Mouse (Mus musculus) frontal cortex, postnatal 25 days (tissue): Measurements from ENCODE around the gene Mgat3.

ENCODE experiments used
- DNase-seq, 2 experiments: peaks; one replicate each; pipeline ENCODE4 v3.0.0; 2022; ENCODE audit warnings: low spot score in 2 of 2

Mgat3 gene

DNA sequence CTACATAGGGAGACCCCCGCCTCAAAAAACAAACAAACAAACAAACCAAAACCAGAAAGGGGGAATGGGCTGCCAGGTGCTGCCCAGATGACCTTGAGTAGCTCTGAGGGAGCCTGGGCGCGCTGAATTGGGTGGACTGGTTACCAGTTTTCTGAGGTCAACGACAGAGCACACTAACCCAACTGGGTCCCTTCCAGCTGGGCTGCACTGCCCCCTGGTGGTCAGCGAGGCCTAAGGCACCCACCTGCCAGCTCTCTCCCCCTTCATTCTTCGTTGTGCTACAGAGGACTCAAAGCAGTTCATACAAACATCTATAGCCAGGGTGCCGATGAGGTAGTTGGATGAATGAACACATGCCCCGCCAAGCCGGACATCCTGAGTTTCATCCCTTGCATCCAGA, 51.7 kb downstream of the Mgat3 start:
- peak in 1 of 2 experiments; percentile 39 for DNase-seq

DNA sequence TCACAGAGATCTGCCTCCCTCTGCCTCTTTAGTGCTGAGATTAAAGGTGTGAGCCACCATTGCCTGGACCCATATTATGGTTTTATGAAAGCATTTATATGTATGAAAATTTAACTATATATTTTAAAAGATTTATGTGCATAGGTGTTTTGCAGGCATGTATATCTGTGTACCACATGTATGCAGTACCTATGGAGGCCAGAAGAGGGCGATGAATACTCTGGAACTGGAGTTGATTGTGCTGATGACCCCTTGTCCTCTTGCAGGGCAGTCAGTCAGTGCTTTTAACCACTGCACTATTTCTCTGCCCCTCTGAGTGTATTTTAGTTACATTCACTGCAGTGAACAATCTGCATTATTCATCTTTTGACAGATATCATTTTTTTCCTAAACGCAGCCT, 52.3 kb downstream of the Mgat3 start:
- DNase-seq: peak in 1 of 2 experiments; percentile 41

DNA sequence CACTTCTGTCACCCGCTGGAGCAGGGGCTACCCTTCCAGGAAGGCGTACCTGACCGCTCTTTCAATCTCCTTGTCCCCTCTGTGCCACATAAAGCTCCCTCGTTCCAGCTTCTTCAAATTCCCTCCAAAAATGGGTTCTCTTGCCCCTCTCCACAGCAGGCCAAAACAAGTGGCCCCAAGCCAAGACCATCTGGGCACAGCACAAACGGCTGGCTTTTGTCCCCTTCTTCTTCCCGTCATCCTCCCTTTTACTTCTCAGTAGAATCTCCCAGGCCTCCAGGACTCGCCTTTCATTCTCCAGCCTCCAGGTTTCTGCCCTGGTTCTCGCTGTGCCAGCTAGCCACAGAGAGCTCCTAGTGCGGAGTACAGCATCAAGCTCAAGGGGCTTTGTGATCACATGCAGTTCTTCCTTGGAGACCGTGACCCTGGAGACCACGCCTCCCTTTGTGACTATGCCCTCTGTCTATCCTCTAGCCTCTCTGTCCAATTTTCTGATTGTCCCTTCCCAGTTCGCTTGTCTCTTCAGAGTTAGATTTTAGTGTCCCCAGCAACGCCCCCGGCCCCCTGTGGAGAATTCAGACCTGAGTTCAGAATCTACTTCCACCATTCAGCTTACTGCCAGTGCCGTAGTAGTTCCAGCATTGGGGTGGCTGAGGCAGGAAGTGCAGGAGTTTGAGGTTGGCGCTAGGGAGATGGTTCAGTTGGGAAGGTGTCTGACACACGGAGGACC, 54.7 kb downstream of the Mgat3 start:
- DNase-seq: no peak

DNA sequence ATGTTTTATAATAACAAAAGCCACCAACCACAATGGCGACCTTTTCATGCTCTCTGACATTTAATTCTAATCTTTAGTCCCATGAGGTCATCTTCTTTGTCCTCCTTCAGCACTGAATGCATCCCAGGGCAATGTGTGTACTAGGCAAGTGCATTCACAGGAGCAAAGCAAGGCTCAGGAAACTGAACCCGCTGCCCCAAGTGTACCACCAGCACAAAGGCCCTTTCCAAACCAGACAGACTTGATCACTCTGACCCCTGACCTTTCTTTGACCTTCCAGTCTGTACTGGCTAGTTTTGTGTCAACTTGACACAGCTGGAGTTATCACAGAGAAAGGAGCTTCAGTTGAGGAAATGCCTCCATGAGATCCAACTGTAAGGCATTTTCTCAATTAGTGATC, 58.8 kb downstream of the Mgat3 start:
- DNase-seq: no peak

DNA sequence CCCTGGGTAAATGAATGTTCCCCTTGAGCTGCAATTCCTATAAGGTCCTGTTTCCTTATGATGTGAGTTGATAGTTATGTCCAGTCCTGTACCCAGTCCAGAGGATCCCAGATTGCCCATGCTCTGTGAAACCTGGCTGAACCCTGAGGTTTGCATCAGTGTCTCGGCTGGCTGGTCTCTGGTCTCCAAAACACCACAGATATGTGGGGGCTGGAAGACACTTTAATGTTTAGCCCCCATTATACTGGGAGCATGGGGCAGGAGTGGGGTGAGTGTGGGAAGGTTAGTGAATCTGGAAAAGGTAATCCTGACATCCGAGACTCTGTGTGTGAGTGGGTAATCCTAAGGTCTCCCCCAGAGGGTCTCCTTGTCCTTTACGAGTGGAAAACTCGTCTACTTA, 59.5 kb downstream of the Mgat3 start:
- no peak for DNase-seq

DNA sequence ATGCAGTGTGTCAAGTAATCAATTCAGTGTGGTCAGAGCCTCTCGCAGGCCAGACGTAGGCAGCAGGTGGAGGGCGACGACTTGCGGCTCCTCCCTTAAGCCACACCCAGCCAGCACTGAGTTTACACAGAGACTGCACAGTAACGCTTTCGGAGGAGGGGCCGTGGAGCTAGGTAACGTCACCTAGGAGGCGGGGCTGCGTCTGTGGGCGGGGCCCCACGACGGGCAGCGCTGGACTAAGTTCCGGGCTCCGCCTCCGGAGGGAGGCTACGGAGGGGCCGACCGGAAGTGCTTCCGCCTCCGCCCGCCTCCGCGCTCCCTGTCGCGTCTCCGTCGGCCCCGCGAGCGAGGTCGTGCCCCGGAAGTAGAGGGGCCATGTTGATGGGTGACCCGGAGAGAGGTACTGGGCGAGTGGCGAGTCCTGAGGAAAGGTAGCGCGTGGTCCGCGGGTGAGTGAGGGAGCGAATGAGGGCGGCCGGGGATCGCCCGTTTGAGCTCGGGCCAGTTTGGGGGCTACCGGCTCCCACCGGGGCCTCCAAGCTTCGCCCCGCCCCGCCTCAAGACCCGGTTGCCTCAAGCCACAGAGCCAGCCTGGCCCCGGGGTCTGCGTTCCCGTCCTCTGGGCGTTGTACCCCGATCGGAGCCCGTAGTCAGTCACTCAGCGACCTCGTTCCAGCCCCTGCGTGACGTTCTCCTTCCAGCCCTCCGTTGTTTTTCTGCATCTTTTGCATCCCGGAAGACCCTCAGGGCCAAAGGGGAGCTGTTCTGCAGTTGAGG, 60.4 kb downstream of the Mgat3 start, which contains the start of gene Mief1:
Mief1 (plus strand) TSS at position 286 of the 777 bp plus-strand sequence.
- DNase-seq: peak; percentile 85 to 90

DNA sequence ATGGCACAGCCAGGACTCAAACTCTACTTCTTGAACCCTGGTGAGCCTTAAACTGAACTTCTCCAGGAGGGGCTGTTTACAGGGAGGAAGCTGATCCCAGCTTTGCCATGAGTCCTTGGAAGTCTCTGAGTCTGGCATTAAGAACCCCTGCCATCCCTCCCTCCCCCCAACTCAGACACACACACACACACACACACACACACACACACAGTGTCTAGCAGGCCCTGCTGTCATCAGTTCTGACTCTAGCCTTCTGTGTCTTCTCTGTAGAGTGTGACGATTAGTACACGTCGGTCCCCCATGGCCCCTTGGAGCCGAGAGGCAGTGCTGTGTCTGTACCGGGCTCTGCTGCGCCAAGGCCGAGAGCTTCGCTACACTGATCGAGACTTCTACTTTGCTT, 62.0 kb downstream of the Mgat3 start, which contains the start of gene AC140267.1:
AC140267.1 (plus strand) TSS at position 301 of the 400 bp plus-strand sequence.
- no peak for DNase-seq

DNA sequence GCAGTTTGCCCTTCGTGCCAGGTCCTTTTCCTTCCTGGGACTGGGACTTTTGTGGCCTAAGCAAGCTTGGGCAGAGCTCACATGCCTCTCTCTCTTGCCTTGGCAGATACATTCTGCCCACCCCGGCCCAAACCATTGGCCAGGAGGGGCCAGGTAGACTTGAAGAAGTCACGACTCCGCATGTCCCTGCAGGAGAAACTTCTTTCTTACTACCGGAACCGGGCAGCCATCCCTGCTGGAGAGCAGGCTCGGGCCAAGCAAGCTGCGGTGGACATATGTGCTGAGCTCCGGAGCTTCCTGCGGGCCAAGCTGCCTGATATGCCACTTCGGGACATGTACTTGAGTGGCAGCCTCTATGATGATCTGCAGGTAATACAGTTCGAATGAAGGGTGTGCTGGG, 74.6 kb downstream of the Mgat3 start:
- DNase-seq: no peak

DNA sequence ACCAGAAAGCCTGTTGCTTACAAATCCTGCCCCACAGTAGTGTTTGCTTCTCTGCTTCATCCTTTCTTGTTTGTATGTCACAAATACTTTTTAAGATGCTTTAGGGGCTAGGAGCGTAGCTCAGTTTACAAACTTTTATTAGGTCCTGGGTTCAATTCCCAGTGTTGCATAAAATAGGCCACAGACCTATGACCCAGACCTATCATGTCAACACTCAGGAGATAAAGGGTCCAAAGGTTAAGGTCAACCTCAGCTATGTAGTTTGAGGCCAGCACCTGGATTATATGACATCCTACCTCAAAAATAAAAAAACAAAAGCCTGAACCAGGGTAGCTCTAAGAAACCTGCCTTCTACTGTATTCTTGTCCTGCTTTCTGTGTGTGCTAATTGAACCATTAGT, 75.1 kb downstream of the Mgat3 start:
- no peak for DNase-seq

DNA sequence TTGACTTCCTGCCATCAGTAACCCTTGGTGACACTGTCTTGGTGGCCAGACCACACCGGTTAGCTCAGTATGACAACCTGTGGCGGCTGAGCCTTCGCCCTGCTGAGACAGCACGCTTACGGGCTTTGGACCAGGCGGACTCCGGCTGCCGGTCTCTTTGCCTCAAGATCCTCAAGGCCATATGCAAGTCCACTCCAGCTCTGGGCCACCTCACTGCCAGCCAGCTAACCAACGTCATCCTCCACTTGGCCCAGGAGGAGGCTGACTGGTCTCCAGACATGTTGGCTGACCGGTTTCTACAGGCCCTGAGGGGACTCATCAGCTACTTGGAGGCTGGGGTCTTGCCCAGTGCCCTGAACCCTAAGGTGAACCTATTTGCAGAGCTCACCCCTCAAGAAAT, 76.2 kb downstream of the Mgat3 start:
- no peak for DNase-seq

DNA sequence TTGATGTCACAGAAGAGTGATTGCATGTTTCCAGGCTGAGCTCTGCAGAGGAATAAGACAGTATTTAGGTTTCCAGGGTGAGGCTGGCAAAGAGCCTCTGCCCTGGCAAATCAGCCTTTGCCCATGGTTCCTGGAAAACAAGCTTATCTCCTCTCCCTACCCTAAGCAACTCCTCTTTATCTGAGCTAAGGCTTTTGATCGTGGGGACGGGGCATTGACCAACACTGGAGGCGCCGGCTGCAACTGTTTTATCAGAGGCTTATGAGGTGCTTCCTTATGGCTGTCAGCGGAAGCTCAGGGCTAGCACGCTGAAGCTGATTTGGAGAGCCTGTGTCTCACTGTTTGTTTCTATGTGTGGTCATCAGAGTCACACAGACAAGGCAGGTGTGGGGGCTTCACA, 77.1 kb downstream of the Mgat3 start:
- no peak for DNase-seq

DNA sequence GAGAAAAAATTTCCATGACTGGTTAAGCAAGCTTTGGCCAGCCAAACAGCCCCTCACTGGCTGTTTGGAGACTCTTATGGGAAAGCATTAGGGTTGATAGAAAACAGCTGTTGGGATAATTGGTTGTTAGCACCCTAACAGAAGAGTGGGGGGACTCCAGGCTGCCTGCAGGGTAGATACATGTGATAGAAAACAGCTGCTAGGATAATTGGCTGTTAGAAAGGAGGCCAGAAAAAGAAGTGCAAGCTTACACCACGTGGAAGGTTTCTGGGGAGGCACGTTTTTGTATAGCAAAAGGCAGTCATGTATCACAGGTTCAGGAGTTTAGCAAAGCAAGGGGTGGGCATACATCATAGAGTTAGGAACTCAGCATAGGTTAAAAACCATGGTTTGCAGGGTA, 80.0 kb downstream of the Mgat3 start:
- no peak for DNase-seq

DNA sequence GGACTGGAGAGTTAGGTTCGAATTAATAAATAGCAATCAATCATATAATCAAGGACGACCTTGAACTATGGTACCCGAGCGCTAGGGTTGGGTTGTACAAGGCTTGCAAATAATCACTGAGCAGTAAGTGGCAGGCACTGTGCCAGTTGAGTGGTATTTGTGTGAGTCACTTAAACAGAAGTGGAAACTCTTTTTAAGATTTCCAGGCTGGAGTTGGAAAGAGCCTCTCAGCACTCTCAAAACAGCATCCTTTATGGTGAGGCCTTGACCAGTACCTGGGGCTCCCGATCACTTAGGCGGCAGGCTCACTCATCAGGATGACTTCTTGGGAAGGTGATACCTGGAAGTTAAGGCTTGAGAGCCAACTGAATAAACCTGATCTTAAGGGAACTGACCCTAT, 80.7 kb downstream of the Mgat3 start:
- DNase-seq: no peak

DNA sequence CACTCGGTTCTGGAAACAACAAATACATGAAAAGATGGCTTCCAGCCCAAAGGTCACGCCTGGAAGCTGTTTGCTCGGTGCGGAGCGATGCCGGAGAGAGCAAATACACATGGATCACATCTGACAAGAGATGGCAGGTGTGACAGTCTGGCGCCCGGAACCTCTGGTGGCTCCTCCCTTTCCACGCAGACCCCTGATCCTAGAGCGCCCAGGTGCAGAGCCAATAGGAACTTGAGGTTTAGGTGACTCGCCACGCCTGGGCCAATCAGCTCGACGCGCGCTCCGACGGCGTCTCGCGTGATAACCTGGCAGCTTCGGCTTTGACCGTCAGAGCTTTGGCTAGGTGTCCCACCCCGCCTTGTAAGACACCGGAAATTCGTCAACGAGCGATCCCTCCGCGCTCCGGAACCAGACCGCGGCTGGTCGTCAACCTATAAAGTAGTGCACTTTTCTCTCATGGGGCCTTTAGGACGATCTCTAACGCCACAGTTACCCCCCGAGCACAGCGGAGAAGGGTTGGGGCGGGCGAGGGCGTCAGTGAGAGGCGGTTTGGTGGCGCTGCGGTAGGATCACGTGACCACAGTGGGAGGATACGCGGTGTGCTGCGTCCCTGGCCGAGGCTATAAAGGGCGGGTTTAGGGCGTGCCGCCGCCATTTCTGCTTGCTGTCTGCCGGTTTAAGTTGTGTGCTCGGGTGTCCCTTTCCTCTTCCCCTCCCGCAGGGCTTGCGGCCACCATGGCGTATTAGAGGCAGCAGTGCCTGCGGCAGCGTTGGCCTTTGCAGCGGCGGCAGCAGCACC, 81.5 kb downstream of the Mgat3 start, which contains the start of gene Atf4:
Atf4 (plus strand) TSS at position 338 of the 799 bp plus-strand sequence.
- peak; percentile 95 to 98 for DNase-seq

DNA sequence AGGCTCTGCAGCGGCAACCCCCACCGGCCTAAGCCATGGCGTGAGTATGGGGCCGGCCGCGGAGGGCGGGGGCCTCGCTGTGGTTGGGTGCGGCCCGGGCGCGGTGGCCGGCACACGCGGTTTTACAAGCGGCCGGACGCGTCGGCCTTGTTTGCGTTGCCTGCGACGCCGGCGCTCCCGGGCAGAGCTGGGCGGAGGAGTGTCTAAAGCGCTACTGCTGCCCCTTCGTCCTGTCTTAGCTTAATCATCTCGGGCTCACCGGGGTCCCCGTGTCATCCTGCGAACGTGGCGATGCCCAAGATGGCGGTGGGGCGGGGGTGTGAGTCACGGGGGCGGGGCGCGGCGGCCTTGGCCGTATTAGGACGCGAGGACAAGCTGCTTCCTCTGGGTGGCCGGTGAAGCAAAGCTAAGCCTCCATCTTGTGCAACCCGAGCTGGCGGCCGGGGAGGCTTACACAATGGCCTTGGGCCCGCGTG, 82.2 kb downstream of the Mgat3 start:
- DNase-seq: peak; percentile 48 to 52

DNA sequence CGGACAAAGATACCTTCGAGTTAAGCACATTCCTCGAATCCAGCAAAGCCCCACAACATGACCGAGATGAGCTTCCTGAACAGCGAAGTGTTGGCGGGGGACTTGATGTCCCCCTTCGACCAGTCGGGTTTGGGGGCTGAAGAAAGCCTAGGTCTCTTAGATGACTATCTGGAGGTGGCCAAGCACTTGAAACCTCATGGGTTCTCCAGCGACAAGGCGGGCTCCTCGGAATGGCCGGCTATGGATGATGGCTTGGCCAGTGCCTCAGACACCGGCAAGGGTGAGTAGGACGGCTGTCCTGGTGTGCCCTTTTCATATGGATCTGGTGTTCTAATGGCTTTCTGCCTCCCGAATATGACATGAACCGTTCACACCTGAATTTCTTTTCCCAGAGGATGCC, 82.7 kb downstream of the Mgat3 start:
- no peak for DNase-seq

DNA sequence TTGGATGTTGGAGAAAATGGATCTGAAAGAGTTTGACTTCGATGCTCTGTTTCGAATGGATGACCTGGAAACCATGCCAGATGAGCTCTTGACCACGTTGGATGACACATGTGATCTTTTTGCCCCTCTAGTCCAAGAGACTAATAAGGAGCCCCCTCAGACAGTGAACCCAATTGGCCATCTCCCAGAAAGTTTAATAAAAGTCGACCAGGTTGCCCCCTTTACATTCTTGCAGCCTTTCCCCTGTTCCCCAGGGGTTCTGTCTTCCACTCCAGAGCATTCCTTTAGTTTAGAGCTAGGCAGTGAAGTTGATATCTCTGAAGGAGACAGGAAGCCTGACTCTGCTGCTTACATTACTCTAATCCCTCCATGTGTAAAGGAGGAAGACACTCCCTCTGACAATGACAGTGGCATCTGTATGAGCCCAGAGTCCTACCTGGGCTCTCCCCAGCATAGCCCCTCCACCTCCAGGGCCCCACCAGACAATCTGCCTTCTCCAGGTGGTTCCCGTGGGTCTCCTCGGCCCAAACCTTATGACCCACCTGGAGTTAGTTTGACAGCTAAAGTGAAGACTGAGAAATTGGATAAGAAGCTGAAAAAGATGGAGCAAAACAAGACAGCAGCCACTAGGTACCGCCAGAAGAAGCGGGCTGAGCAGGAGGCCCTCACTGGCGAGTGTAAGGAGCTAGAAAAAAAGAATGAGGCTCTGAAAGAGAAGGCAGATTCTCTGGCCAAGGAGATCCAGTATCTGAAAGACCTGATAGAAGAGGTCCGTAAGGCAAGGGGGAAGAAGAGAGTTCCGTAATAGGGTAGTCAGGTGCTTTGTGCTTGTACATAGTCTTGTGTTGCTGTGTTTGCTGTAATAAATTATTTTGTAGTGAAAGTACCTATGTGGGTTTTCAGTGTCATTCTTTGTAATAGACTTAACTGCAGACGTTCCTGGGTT, 83.4 kb downstream of the Mgat3 start:
- no peak for DNase-seq

DNA sequence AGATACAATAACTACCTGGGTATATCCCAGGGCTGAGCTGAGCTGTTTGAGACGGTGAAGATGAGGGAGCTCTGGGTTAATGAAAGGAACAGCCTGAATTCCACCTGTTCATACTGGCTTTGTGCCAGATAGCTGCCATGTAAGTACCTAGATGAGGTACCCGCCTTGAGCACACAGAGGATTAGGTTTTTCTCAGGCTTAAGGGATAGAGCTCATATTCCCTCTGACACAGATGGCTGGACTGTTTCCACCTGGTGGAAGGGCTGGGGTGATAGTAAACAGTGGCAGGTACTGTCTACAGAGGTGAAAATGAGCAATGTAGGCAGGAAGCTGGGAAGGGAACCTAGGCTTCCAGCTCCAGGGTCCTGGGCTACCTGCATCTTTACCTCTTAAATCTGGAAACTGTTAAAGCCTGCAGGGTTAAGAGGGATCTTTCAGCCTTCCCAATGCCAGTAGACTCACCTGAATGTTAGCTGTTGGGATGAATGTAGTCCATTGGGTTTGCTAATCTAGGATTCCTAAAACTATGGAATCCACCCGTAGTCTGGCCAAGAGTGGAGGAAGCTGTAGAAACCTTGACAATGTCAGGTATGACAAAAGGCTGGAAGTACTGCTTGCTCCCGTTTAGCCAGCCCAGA, 84.2 kb downstream of the Mgat3 start:
- no peak for DNase-seq

DNA sequence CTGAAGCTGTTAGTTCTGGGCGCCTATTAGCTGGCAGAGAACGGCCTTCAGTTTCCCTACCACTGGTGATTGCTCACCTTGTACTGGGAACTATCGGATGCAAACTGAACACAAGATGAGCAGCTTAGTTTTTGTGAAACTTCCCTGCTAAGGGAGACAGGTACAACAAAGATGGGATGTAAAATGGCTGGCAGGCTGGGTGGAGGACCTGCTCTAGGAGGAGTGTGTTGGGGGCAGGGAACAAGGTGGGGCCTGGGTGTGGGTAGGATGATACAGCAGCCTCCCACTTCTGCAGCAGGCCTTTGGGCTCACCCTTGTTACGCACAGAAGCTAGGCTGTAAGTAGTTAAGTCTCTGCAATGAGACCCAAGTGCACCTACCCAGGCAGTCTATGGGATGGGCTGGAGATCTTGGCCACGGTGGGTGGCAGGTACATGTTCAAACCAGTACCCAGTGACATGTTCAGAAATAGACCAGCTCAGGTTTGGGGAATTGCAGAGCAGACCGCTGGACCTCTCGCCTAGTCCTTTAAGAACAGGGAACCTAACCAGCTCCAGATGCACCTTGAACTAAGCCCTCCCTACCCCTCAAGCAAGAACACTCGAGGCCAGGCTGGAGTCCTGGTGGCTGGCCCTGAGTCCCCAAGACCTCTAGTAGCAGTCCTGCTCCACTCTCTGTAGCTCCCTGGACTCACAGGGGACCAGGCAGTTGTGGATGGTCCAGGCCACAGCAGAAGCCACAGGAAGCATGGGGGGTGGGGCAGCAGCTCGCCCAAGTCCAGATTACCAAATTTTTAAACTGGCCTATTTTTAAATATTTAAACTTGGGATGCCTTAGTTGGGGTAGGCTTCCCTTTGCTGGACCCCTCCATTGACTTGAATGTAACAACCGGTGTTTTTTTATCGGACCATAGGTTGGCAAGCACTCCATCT, 85.0 kb downstream of the Mgat3 start:
- DNase-seq: no peak
